Mouse (Mus musculus) cerebellum, adult 2 months (tissue): ENCODE data around the gene Fnip2.

Experiments
- CTCF ChIP-seq: fragments of 200-500 bp; IDR thresholded peaks from 2 replicates; pipeline ENCODE4 v1.5.1; 2011; ENCODE audit warnings: low read depth, mild to moderate bottlenecking, control low read depth, low read length, moderate library complexity, borderline replicate concordance; ENCODE audit not compliant: insufficient read depth
- POLR2A ChIP-seq: fragments of 200-500 bp; IDR thresholded peaks from 2 replicates; pipeline ENCODE4 v1.6.1; 2011; ENCODE audit warnings: low read length, control low read depth, borderline replicate concordance; ENCODE audit not compliant: insufficient read depth

DNA sequence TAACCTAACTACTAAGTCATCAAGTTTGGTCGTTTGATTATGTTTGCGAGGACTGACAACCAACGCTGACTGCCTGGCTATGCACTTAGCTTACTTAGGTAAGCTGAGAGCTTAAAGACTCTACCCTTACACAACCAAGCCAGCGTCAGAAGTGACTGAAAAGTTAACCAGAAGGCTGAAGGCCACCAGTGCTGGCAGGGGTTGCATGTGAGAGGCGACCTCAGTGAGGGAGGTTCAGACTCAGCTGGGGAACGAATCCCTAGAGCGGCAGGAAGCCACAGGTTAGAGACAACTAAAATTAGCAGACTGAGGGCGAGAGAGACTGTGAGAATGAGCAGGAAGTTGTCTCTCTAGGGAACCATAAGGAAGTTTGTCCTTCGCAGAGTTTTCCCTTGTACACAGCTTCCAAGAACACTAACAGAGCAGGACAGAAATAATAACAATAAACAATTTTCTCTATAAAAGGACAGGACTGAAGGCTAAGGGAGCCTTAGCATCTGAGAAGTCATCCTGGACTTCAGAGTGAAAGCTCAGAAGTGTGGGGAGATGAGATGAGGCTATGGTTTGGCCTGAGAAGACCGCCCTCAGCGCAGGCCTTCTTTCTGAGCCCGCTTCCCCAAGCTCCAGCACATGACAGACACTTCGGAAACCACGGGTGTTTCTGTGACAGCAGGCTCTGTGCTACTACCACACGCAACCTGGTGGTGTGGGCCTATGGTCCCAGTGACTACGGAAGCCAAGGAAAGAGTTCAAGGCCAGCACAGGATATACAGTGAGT, 83.1 kb downstream of the Fnip2 start:
- TF ChIP-seq CTCF (no peak), POLR2A (no peak)
